Mouse (Mus musculus) urinary bladder, postnatal 36 days (tissue): Measurements from ENCODE around the gene 4933428G20Rik.

Source experiments
- DNase-seq, 2 experiments: peaks; one replicate each; pipeline ENCODE4 v3.0.0; 2022; ENCODE audit warnings: low spot score in 2 of 2, mixed read lengths in 1 of 2

Gene 4933428G20Rik

GRCm38 (mm10) chr11:97505784-97506183 is 5.6 kb upstream of the 4933428G20Rik start:
- DNase-seq: no peak

- no peak for DNase-seq
Observed at GRCm38 (mm10) chr11:97502846-97503245, 2.7 kb upstream of the 4933428G20Rik start.

- no peak for DNase-seq
Observed at GRCm38 (mm10) chr11:97502383-97502782, 2.2 kb upstream of the 4933428G20Rik start.

- no peak for DNase-seq
Observed at GRCm38 (mm10) chr11:97500720-97501448, 744 bp upstream of the 4933428G20Rik start.

DNA sequence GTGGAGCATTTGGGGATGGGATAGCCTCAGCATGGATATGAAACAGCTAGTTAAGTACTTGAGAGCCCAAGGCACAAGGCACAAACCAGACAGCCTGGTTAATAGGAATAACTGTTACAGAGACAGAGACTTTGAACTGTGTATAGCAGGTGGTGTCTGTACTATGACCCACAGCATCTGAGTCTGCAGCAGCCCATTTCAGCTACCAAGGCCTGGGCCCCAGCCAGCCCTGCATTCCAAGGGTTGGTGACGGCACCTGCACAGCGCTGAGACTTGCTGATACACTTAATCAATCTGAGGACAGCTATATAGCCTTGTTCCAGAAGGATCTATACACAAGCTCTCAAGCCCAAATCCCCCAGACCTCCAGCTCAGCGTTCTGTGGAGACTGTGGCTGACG is 2.6 kb downstream of the 4933428G20Rik start:
- DNase-seq: no peak

GRCm38 (mm10) chr11:97492836-97493235 is 7.3 kb downstream of the 4933428G20Rik start:
- DNase-seq: no peak

DNA sequence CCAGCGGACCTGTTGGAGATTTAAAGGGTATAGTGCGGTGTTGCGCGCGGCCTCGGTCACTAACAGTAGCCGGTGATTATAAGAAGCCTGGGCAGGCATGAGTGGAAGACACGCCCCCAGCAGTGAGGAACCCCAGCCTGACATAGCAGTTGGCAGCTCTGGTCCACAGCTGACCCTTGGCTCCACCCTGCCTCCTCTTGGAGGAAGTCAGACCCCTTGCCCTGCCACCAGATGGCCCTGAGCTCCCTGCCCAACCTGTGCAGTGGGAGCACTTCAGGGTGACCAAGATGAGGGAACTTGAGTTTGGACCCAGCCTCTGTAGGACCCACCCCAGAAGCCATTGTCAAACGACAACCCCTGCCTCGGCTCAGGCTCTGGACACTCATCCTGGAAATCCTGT is 8.5 kb downstream of the 4933428G20Rik start:
- DNase-seq: no peak

DNA sequence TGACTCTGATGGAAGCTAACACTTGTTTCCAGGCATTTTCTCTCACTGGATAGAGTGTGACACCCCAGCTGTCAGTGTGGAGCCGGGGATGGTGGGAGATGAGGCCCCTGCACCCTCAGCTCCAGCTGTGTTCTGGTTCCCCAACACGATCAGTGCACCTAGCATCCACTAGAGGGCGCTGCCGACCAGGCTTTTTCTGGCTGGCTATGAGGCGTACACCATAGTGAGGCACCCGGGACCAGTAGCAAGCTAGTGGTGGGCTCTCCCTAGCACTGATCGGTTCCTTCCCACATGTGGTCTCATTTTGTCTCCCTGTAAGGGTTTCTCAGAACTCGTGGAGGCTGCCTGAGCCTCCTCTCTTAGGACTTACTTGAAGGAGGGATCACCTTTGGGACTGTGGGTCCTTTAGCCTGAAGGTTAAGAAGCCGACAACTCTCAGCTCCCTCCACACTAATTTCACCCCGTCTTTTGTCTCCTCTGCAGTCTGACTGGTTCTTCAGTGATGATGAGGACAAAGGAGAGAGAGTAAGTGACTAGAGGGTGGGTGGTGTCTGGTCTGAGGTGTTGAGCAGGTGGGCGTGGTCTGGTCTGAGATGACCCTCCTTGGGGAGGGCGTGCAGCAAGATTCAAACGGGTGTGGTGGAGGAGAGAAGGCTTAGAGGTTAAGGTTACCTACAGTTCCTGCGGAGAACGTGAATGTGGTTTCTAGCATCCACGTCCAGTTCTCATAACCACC is 10.4 kb downstream of the 4933428G20Rik start:
- DNase-seq: peak in 1 of 2 experiments; percentile 65

DNA sequence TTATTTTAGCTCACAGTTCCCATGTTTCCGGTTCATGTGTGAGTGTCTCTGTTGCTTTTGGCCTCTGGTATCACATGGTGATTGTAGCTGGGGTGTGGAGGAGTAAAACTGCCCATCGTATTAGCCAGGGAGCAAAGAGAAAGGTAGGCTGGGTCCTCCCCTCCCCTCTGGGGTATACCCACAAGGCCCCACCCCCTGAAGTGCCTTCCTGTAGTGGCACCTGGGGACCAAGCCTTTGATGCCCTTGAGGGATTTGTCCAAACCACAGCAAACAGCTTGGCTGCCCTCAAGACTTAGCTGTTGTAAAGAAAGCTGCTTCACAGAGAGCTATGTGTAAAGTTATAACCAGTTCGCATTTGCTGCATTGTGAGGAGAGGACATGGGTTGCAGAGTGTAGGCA is 12.5 kb downstream of the 4933428G20Rik start:
- DNase-seq: no peak

- no peak for DNase-seq
Observed at GRCm38 (mm10) chr11:97485661-97486060, 14.5 kb downstream of the 4933428G20Rik start.

- DNase-seq: no peak
Observed at GRCm38 (mm10) chr11:97479824-97480223, 20.3 kb downstream of the 4933428G20Rik start.

- no peak for DNase-seq
Observed at GRCm38 (mm10) chr11:97479085-97479484, 21.1 kb downstream of the 4933428G20Rik start.

- no peak for DNase-seq
Observed at GRCm38 (mm10) chr11:97478345-97478744, 21.8 kb downstream of the 4933428G20Rik start.

- DNase-seq: peak; percentile 39 to 59
Observed at GRCm38 (mm10) chr11:97477431-97477830, 22.7 kb downstream of the 4933428G20Rik start.

- no peak for DNase-seq
Observed at GRCm38 (mm10) chr11:97476334-97477095, 23.6 kb downstream of the 4933428G20Rik start.

DNA sequence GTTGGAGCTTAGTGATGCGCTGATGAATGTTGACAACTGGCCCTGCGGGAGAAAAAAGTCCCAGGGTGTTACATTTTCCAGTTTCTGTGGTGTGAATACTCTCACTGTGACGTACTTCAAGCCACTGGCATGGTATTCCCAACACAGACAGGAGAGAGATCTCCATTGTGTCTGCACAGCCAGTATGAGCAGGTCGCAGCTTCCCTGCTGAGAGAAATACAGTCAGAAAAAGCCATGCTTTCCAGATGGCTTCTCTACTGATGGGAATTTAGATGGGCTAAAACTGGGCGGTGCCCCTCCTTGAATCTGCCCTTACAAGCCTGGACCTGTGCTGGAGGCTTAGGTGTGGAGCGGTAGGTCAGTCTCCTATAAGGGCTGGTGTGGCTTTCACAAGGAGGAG is 28.9 kb downstream of the 4933428G20Rik start:
- no peak for DNase-seq

DNA sequence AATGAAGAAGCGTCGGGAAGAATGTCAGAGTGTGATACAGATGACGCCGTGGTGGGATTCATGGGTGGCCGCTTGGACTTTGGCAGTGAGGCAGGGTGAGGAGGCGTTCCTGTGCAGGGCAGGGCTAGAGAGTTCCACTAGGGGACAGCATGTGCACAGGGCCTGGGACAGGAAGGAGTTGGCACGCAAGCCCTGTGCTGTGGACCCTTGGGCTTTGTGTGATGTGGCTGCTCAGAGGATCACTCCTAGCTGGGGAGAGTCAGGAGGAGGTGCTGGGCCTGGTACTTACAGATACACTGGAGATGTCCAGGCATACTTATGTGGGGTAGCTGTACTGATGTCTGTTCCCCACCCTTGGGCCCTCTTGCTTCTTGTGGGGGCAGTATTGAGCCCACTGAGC is 30.3 kb downstream of the 4933428G20Rik start:
- no peak for DNase-seq

DNA sequence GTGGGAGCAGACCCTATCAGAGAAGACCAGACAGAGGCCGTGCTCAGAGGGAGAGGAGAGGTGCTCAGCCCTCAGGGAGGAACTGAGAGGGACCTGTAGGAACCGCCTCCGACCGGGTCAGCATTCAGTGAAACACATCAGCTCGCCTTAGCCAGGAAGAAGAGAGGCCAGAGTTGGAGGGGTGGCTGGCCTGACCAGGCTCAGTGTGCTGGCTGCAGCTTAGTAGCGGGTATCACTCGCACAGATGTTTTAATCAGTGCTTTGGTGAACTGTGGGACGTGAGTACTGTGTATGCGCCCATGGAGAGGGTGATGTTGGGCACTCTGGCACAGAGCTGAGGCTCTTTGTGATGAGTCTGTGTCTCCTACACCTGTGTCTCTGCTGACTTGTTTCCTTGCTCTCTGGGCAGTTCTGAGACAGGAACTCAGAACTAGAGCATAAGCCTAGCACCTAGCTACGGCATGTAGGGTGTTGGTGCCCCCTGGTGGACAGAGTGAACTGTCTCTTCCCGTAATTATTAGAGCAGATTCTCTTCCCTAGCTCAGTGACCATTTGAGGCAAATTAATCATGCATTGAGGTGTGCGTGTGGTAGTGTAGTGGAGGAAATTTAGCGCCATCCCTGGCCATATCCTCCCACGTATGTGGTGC is 31.4 kb downstream of the 4933428G20Rik start:
- peak; percentile 78 to 80 for DNase-seq

GRCm38 (mm10) chr11:97466444-97467160 is 33.5 kb downstream of the 4933428G20Rik start:
- DNase-seq: no peak

GRCm38 (mm10) chr11:97465957-97466356 is 34.2 kb downstream of the 4933428G20Rik start:
- no peak for DNase-seq

DNA sequence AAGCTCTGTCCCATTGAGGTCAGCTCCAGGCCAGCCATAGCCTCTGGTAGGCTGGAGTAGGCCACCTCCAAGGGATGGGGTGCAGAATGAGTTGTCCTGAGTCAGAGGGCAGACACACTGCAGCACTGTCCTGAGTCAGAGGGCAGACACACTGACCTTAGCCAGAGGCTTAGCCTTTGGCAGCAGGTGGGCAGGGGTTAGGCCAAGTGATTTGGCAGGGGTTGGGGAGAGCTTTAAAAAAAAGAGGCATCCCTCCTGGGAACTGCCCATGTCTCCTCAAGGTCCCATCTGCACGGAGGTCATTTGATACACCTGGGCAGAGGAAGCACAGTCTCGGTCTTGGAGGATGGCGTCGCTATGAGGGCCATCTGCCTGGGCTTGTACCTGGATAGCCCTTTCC is 36.1 kb downstream of the 4933428G20Rik start:
- DNase-seq: no peak
